Mouse (Mus musculus) testis, postnatal 10 days (tissue): ENCODE measurements around the gene Rasal2.

Experiments used
- DNase-seq: peaks from one replicate; pipeline ENCODE4 v3.0.0; 2021; ENCODE audit warnings: low spot score

The Rasal2 gene

GRCm38 (mm10) chr1:157334834-157335233 lies 77.6 kb downstream of the Rasal2 start:
- no peak for DNase-seq

- no peak for DNase-seq
Observed at GRCm38 (mm10) chr1:157328068-157328467, 84.3 kb downstream of the Rasal2 start.

GRCm38 (mm10) chr1:157323091-157323490 lies 89.3 kb downstream of the Rasal2 start:
- no peak for DNase-seq

GRCm38 (mm10) chr1:157318896-157319295 lies 93.5 kb downstream of the Rasal2 start:
- DNase-seq: no peak

GRCm38 (mm10) chr1:157301266-157301665 lies 111.1 kb downstream of the Rasal2 start:
- no peak for DNase-seq

- DNase-seq: no peak
Observed at GRCm38 (mm10) chr1:157299559-157299958, 112.8 kb downstream of the Rasal2 start.

- no peak for DNase-seq
Observed at GRCm38 (mm10) chr1:157298990-157299389, 113.4 kb downstream of the Rasal2 start.

- DNase-seq: no peak
Observed at GRCm38 (mm10) chr1:157297137-157297536, 115.3 kb downstream of the Rasal2 start.

- DNase-seq: no peak
Observed at GRCm38 (mm10) chr1:157295868-157296267, 116.5 kb downstream of the Rasal2 start.

GRCm38 (mm10) chr1:157290173-157290572 lies 122.2 kb downstream of the Rasal2 start:
- DNase-seq: no peak

- DNase-seq: no peak
Observed at GRCm38 (mm10) chr1:157289251-157289650, 123.1 kb downstream of the Rasal2 start.

- DNase-seq: peak; percentile 66
Observed at GRCm38 (mm10) chr1:157286561-157286960, 125.8 kb downstream of the Rasal2 start.

- DNase-seq: no peak
Observed at GRCm38 (mm10) chr1:157285366-157285765, 127.0 kb downstream of the Rasal2 start.

- DNase-seq: no peak
Observed at GRCm38 (mm10) chr1:157280781-157281180, 131.6 kb downstream of the Rasal2 start.

- no peak for DNase-seq
Observed at GRCm38 (mm10) chr1:157275672-157276307, 136.6 kb downstream of the Rasal2 start.

- DNase-seq: no peak
Observed at GRCm38 (mm10) chr1:157267894-157268293, 144.5 kb downstream of the Rasal2 start.

- no peak for DNase-seq
Observed at GRCm38 (mm10) chr1:157256562-157256961, 155.8 kb downstream of the Rasal2 start.

GRCm38 (mm10) chr1:157255776-157256175 lies 156.6 kb downstream of the Rasal2 start:
- no peak for DNase-seq

- DNase-seq: no peak
Observed at GRCm38 (mm10) chr1:157253600-157254490, 158.6 kb downstream of the Rasal2 start.

- no peak for DNase-seq
Observed at GRCm38 (mm10) chr1:157248112-157248511, 164.3 kb downstream of the Rasal2 start.

- no peak for DNase-seq
Observed at GRCm38 (mm10) chr1:157247341-157247740, 165.1 kb downstream of the Rasal2 start.

- DNase-seq: no peak
Observed at GRCm38 (mm10) chr1:157246779-157247178, 165.6 kb downstream of the Rasal2 start.

GRCm38 (mm10) chr1:157244453-157244790 lies 168.0 kb downstream of the Rasal2 start:
- no peak for DNase-seq
